Mouse (Mus musculus): Measurements from ENCODE around the gene Ssbp3.
A peak's percentile ranks its signal among the peaks of the same experiment; 100 is the strongest.

The Ssbp3 gene

GRCm38 (mm10) chr4:106910201-106911172 lies at the start of gene Ssbp3:
Gene Ssbp3, plus strand, starts transcription at chr4:106910701.
- peak; percentile 89 for DNase-seq (ENCODE audit: low spot score)

DNA sequence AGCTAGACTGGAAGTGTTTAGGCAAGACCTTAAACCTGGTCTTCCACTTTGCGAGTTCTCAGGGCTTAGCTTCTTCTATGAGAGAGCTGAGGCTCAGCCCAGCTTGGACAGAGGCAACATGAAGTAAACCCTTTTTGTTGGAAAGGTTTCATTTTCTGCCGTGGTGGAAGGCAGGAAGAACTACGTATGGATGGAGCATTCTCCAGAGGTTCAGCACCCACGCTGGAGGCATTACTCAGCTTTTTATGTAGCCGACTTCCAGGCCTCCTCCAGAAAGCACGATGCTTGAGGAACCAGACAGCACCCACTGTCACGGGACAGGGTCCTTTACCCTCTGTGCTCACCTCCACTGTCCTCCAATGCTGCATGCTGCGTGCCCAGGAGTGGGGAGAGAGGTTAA lies 48.6 kb upstream of the Ssbp3 start:
- no peak for DNase-seq (ENCODE audit: low spot score)

- no peak for DNase-seq (ENCODE audit: low spot score)
Observed at GRCm38 (mm10) chr4:106862317-106862716, 48.2 kb upstream of the Ssbp3 start.

DNA sequence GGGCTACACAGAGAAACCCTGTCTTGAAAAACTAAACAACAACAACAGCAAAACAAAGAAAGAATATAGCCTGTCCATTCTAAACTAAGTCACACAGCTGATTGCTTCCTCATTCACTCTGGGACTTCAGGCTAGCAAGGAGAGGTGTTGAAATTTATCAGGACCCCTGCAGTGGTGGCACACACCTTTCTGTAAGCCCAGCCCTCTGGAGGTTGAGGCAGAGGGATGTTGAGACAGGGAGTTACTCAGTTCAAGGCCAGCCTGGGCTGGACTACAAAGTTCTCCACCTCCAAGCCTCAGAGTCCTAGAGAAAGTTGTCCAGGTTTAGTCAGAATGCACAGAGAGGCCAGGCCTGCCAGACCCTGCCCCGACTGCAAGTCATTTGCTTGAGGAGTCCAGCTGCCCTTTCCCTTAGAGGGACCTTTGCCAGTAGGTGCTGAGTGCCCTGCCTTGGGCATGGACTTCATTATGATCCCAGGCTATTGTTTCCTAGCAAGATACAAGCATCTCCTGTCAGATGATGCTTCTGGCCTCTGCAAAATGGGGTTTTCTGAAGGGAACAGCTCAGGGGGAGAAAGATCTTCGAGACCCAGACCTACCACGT lies 47.6 kb upstream of the Ssbp3 start:
- no peak for DNase-seq (ENCODE audit: low spot score)

GRCm38 (mm10) chr4:106865415-106866110 lies 44.9 kb upstream of the Ssbp3 start:
- no peak for DNase-seq (ENCODE audit: low spot score)

DNA sequence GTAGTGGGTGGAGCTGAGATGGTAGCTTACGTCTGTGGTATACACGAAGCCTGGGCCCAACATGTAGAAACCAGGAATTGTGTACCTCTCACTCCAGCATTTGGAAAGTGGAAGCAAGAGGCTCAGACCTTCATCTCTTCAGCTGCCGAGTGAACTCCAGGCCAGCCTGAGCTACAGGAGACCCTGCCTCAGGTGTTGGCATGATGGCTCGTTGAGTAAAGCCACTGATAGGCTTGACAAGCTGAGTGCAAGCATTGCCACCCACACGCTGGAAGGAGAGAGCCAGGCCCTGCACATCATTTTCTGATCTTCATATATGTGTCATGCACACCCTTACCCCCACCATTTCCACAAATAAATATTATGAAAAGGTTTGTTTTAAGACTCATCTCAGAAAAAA lies 44.1 kb upstream of the Ssbp3 start:
- DNase-seq (ENCODE audit: low spot score): no peak

DNA sequence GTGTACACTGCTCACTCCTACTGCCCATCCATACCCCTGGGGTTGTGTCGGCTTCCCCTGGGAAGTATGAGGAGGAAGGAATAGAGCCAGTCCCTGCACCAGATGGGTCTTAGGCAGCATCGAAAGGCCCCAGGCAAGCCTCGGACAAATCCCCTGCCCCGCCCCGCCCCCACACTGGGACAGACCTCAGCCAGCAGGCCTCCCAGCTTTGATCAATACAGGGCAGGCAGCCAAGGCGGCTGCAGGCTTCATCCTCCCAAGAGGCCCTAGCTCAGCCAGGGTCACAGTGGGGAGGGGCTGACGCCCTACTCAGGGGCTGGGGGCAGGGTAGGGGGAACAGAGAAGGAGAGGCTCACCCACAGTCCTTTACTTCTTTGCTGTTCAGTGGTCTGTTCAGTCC lies 43.7 kb upstream of the Ssbp3 start:
- no peak for DNase-seq (ENCODE audit: low spot score)

DNA sequence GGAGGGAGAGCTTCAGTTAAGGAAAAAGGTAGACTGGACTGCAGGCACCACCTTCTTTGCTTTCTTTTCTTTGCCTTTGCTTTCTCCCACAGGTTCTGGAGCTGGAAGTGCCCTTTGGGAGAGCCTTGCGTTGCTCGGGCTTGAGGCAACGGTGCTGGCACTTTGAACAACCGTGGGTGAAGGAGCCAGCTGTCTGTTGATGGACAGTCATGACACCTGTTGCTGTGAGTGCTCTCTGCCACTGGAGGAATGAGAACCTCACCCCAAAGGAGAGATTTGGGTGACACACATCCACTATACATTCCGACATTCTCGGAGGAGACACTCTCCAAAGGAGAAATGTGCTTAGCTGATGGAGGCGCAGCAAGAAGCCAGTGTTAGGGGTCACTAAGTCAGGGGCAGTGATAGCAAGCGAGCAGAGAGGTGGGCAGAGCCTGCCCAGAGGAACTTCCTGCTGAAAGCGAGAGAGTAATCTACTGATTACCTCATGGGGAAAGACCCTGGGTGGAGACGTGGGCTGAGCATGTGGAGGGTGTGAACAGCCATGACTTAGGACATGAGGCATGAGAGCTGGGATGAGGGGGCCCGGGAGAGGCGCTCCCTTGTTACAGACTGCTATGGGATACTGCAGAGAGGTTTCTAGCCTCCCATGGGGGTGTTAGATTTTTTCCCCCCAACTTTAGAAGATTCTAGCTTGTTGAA lies 41.6 kb upstream of the Ssbp3 start:
- no peak for DNase-seq (ENCODE audit: low spot score)

- DNase-seq (ENCODE audit: low spot score): no peak
Observed at GRCm38 (mm10) chr4:106869539-106869951, 41.0 kb upstream of the Ssbp3 start.

- peak; percentile 83 for DNase-seq (ENCODE audit: low spot score)
Observed at GRCm38 (mm10) chr4:106870556-106870955, 39.9 kb upstream of the Ssbp3 start.

GRCm38 (mm10) chr4:106874501-106874900 lies 36.0 kb upstream of the Ssbp3 start:
- DNase-seq (ENCODE audit: low spot score): no peak

DNA sequence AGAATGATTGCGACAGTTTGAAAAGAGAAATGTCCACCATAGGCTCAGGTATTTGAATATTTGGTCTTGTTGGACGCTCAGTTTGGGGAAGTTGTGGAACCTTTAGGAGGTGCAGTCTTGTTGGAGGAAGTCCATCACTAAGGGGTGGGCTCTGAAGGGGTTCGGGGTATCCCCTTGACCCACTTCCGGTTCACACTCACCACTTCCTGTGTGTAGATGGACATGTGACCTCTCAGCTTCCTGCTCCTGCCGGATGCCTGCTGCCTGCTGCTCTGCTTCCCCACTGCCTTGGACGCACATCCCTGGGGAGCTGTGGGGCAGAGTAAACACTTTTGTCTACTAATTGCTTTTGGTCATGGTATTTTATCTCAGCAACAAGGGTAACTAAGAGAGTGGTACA lies 29.4 kb upstream of the Ssbp3 start:
- no peak for DNase-seq (ENCODE audit: low spot score)

GRCm38 (mm10) chr4:106883149-106883548 lies 27.4 kb upstream of the Ssbp3 start:
- no peak for DNase-seq (ENCODE audit: low spot score)

- no peak for DNase-seq (ENCODE audit: low spot score)
Observed at GRCm38 (mm10) chr4:106886307-106887085, 24.0 kb upstream of the Ssbp3 start.

- no peak for DNase-seq (ENCODE audit: low spot score)
Observed at GRCm38 (mm10) chr4:106896086-106896485, 14.4 kb upstream of the Ssbp3 start.

DNA sequence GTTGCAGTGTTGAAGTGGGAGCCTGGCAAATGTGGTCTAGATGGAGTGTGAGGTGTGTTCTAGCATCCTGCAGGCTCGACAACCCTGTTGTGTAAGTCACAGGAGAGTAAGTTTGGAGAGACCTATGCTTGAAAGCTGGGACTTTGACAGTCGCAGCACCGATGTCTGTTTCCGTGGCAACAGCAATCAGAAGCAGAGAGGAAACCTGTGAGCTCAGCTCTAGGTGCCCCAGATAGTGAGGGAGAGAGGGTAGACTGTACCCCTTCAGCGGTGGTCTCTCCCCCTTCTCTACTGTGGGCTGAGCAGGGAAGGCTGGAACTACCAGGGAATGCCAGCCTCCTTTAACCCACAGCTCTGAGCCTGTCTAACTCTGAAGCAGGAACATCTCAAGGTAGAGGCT lies 11.6 kb upstream of the Ssbp3 start:
- no peak for DNase-seq (ENCODE audit: low spot score)

DNA sequence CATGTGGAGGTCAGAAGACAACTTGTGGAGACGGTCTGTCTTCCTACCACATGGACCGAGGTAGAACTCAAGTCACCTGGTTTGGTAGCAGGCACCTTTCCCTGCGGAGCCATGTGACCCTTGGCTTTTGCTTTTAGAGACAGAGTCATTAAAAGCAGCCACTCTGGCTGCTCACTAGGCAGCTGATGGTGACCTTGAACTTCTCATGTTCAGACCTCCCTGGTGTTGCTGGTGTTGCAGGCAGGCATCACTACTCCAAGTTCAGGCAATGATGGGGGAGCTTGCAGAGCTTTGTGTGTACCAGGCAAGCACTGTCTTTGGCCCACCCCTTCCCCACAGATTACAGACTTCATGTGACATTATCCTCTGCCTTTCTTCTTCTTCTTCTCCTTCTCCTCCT lies 11.0 kb upstream of the Ssbp3 start:
- DNase-seq (ENCODE audit: low spot score): no peak

- no peak for DNase-seq (ENCODE audit: low spot score)
Observed at GRCm38 (mm10) chr4:106900718-106901117, 9.8 kb upstream of the Ssbp3 start.

- no peak for DNase-seq (ENCODE audit: low spot score)
Observed at GRCm38 (mm10) chr4:106901610-106902009, 8.9 kb upstream of the Ssbp3 start.

DNA sequence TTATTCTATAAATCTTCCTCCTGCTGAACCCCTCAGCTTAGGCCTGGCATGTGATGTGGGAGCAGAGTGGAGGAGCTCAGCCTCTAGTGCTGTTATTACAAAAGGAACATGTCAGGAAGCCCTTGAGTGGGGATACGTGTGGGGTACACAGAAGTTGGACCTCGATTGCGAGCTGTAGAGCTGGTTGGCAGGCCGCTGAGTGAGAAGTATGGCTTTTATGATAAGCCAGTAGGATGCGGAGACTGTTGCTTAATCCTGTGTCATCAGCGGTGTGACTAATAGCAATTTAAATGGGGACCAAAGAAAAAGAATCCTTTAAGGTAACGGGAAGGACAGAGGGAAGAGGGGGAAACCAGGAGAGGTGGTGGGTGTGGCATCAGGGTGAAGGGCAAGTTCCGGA lies 8.3 kb upstream of the Ssbp3 start:
- DNase-seq (ENCODE audit: low spot score): no peak

DNA sequence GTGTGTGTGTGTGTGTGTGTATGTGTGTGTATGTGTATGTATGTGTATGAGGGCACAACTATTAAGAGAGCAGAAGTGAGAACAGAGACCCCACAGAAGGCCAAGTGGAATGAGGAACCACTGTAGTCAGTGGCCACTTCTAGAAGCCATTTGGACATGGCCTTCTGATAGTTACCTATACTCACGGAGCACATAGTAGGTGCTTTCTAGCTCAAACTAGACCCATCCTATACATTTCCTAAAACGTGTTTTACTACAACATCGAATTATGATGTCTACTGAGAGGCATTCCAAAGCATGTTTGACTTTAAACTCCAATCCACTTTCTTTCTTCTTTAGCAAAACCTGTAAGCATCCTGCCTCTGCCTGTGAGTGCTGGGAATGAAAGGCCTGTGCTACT lies 4.6 kb upstream of the Ssbp3 start:
- no peak for DNase-seq (ENCODE audit: low spot score)
